Mouse (Mus musculus): ENCODE data around the gene Olfr6. TPM values are rescaled to one million over a fixed set of nuclear protein-coding genes. Genes with fewer than 3 reads are reported as not detected.
"Not testable (repeated sequence)": the region's sequence is repeated elsewhere in the genome, so short reads cannot be mapped to it uniquely, and the experiment has no call there.

The Olfr6 gene
- polyA plus RNA-seq (2015; fragmentation: Nextera tagmentation; extraction: Ambion mirVana), result not detected in 2 replicates

DNA sequence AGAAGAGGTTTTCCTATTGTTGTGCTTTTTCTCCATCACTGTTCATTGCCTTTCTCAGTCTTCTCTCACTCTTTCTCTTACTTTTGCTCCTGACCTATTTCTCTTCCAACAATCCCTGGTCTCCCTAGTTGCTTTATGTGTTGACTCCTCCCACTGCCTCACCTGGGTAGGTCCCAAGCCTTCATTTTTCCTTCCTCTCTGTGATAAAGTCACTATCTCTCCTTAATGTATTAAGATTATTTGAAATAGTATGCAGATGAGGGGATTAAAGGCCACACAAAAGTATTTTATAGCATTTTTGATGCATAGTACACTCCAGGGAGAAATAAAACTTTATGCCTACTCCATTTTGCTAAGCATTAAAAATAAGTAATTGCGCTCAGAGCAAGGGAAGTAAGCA, at the start of gene Olfr6:
TSS of gene Olfr6 (minus strand) at position 101 of the 400 bp plus-strand sequence.
- Histone ChIP-seq H3K4me1 (ENCODE audit: control insufficient read depth, low read depth, low read length) (no peaks in the 10 kb centered on the region), H3K27me3 (ENCODE audit: control insufficient read depth, insufficient read depth, low read depth, low read length) (no peaks in the 10 kb centered on the region), H3K9me3 (replicated peaks; ENCODE audit: control insufficient read depth, low read length) (no peaks in the 10 kb centered on the region), H3K27ac (ENCODE audit: low read length) (no peak within 1 kb of the TSS), H3K4me3 (ENCODE audit: low read depth, low read length) (no peak within 1 kb of the TSS), H3K9ac (ENCODE audit: low read depth, low read length) (no peak within 1 kb of the TSS), H3K36me3 (ENCODE audit: control insufficient read depth, insufficient read depth) (no peaks in the 10 kb centered on the region), H3K4me2 (ENCODE audit: low read depth, low read length) (no peak within 1 kb of the TSS)
- no peak for ATAC-seq (ENCODE audit: low read depth)
- WGBS (ENCODE audit: insufficient replicate concordance), result 56% methylated on average over 1 of the region's 1 CpGs

DNA sequence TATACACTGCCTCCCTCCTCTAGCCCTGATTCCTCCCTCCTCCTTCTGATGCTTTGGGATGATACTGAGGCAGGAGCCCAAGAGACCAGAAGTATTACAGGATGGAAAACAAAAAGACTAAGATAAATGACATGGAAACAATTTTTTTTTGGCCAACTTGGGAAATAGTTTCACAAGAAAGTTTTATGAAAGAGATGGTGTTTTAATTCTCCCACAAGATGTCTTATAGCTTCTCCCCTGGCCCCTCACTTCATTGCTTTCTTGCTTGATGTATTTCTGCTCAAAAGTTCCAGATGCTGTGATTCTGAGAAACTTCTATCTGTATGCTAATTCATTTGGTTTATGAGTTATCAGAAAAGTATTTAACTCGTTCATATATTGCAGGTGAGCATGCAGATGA, 42.2 kb upstream of the Olfr6 start, which contains the start of gene Olfr2:
TSS of gene Olfr2 (minus strand) at position 101 of the 400 bp plus-strand sequence.
- Histone ChIP-seq H3K36me3 (ENCODE audit: control insufficient read depth, insufficient read depth) (no peaks in the 10 kb centered on the region), H3K4me1 (ENCODE audit: control insufficient read depth, low read depth, low read length) (no peaks in the 10 kb centered on the region), H3K9ac (ENCODE audit: low read depth, low read length) (no peak within 1 kb of the TSS), H3K4me3 (ENCODE audit: low read depth, low read length) (no peak within 1 kb of the TSS), H3K27me3 (ENCODE audit: control insufficient read depth, insufficient read depth, low read depth, low read length) (no peaks in the 10 kb centered on the region), H3K27ac (ENCODE audit: low read length) (no peak within 1 kb of the TSS), H3K9me3 (replicated peaks; ENCODE audit: control insufficient read depth, low read length) (no peaks in the 10 kb centered on the region), H3K4me2 (ENCODE audit: low read depth, low read length) (no peak within 1 kb of the TSS)
- 24% methylated on average over 1 of the region's 1 CpGs for WGBS (ENCODE audit: insufficient replicate concordance)
- ATAC-seq (ENCODE audit: low read depth), result no peak

DNA sequence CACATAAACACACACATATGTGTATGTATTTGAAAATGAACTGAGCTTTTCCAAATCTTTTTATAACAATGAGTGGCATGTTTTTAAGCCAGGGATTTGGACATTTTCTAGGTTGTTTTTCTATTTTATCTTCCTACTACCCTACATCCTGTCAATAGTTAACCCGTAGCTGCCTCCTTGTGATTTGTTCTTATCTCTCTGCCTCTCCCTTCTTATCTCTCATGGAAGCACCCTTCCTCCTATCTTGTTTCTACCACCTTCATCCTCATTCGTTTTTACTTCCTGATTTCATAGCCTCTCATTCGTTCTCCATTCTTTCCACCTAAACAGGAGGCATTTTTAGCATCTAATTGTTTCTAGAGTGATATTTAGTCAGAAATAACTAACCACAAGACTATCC, 40.4 kb upstream of the Olfr6 start:
- no peak for ATAC-seq (ENCODE audit: low read depth)

DNA sequence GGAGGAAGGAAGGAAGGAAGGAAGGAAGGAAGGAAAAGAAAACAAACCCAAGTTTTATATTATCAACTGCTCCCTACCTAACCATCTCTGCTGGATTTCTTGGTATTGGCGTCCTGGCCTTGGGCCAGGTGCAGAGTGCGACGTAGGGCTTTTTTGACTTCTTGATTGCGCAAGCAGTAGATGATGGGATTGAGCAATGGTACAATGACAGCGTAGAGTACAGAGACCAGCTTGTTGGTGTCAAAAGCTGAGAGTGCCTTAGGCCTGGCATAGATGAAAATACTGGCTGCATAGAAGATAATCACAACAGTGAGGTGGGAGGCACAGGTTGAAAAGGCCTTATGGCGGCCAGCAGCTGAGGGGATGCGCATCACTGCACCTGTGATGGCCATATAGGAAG, 37.1 kb upstream of the Olfr6 start:
- WGBS (ENCODE audit: insufficient replicate concordance), result 69% methylated on average over 7 of the region's 7 CpGs
- Histone ChIP-seq H3K4me2 (ENCODE audit: low read depth, low read length) (no peak overlapping the region), H3K27ac (ENCODE audit: low read length) (no peak overlapping the region), H3K36me3 (ENCODE audit: control insufficient read depth, insufficient read depth) (no peaks in the 10 kb centered on the region), H3K9me3 (replicated peaks; ENCODE audit: control insufficient read depth, low read length) (no peaks in the 10 kb centered on the region), H3K9ac (ENCODE audit: low read depth, low read length) (no peak overlapping the region), H3K27me3 (ENCODE audit: control insufficient read depth, insufficient read depth, low read depth, low read length) (no peaks in the 10 kb centered on the region), H3K4me3 (ENCODE audit: low read depth, low read length) (no peak overlapping the region), H3K4me1 (ENCODE audit: control insufficient read depth, low read depth, low read length) (no peaks in the 10 kb centered on the region)
- ATAC-seq (ENCODE audit: low read depth), result no peak

More for the DNA sequence above, 40.4 kb upstream of the Olfr6 start:
- H3K27ac ChIP-seq (ENCODE audit: low read length), result no peak overlapping the region
- no peaks in the 10 kb centered on the region for H3K36me3 ChIP-seq (ENCODE audit: control insufficient read depth, insufficient read depth)
- 7% methylated on average over 3 of the region's 3 CpGs for WGBS (ENCODE audit: insufficient replicate concordance)
- H3K9me3 ChIP-seq (replicated peaks; ENCODE audit: control insufficient read depth, low read length), result no peaks in the 10 kb centered on the region
- no peaks in the 10 kb centered on the region for H3K27me3 ChIP-seq (ENCODE audit: control insufficient read depth, insufficient read depth, low read depth, low read length)
- no peak overlapping the region for H3K4me2 ChIP-seq (ENCODE audit: low read depth, low read length)
- H3K9ac ChIP-seq (ENCODE audit: low read depth, low read length), result no peak overlapping the region
- H3K4me3 ChIP-seq (ENCODE audit: low read depth, low read length), result no peak overlapping the region
- no peaks in the 10 kb centered on the region for H3K4me1 ChIP-seq (ENCODE audit: control insufficient read depth, low read depth, low read length)

DNA sequence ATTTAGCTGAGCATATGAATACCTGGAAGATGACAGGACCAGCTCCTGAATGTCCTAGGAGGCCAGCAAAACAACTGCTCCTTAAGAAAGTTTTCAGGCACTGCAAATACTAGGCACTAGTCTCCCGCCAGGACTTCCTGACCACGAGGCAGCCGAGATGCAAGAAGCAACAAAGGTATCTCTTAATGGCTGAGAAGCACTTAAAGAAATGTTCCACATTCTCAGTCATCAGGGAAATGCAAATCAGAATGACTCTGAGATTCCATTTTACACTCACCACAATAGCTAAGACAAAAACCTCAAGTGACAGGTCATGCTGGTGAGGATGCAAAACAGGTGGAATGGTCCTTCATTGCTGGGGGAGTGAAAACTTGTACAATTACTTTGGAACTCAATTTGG, 21.5 kb upstream of the Olfr6 start:
- H3K36me3 ChIP-seq (ENCODE audit: control insufficient read depth, insufficient read depth), result no peaks in the 10 kb centered on the region
- no peak for ATAC-seq (ENCODE audit: low read depth)
- WGBS (ENCODE audit: insufficient replicate concordance), result 58% methylated on average over 3 of the region's 3 CpGs
- H3K4me2 ChIP-seq (ENCODE audit: low read depth, low read length), result no peak overlapping the region
- no peaks in the 10 kb centered on the region for H3K4me1 ChIP-seq (ENCODE audit: control insufficient read depth, low read depth, low read length)
- no peak overlapping the region for H3K27ac ChIP-seq (ENCODE audit: low read length)
- H3K9me3 ChIP-seq (replicated peaks; ENCODE audit: control insufficient read depth, low read length), result no peaks in the 10 kb centered on the region
- H3K4me3 ChIP-seq (ENCODE audit: low read depth, low read length), result no peak overlapping the region
- no peaks in the 10 kb centered on the region for H3K27me3 ChIP-seq (ENCODE audit: control insufficient read depth, insufficient read depth, low read depth, low read length)
- H3K9ac ChIP-seq (ENCODE audit: low read depth, low read length), result no peak overlapping the region

DNA sequence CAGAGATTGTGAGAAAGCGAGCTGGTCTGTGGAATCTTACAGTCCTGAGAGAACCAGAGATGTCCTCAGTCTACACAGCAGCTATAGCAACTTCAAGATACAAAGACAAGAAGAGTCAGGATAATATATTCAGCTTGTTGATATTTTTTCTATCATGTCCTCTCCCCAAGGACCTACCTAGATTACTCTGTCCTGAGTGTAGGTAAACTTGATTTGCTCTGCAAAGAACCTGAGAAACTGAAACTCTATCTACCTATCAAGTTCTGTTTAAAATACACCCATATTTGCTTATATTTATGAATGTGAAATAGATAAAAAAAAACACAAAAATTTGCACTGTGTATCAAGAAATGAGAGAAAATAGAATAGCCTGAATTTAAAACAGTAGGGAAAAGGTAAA, 11.6 kb upstream of the Olfr6 start, which contains the start of gene Olfr711:
TSS of gene Olfr711 (minus strand) at position 101 of the 400 bp plus-strand sequence.
- H3K36me3 ChIP-seq (ENCODE audit: control insufficient read depth, insufficient read depth), result no peaks in the 10 kb centered on the region
- no peaks in the 10 kb centered on the region for H3K27me3 ChIP-seq (ENCODE audit: control insufficient read depth, insufficient read depth, low read depth, low read length)
- H3K4me2 ChIP-seq (ENCODE audit: low read depth, low read length), result no peak within 1 kb of the TSS
- H3K4me3 ChIP-seq (ENCODE audit: low read depth, low read length), result no peak within 1 kb of the TSS
- WGBS (ENCODE audit: insufficient replicate concordance), result 39% methylated on average over 1 of the region's 1 CpGs
- no peak within 1 kb of the TSS for H3K9ac ChIP-seq (ENCODE audit: low read depth, low read length)
- no peak for ATAC-seq (ENCODE audit: low read depth)
- no peaks in the 10 kb centered on the region for H3K9me3 ChIP-seq (replicated peaks; ENCODE audit: control insufficient read depth, low read length)
- no peak within 1 kb of the TSS for H3K27ac ChIP-seq (ENCODE audit: low read length)
- H3K4me1 ChIP-seq (ENCODE audit: control insufficient read depth, low read depth, low read length), result no peaks in the 10 kb centered on the region

DNA sequence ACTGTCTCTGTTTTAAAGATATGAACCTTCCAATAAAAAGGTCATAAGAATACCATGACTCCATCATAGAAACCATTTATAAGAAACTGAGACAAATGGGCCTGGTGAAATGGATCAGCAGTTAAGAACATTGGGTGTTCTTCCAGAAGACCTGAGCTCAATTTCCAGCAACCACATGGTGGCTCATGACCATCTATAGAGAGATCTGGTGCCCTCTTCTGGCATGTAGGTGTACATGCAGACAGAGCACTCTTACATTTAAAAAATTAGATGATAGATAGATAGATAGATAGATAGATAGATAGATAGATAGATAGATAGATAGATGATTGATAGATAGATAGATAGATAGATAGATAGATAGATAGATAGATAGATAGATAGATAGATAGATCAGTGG, 3.8 kb upstream of the Olfr6 start:
- not testable (repeated sequence) for ATAC-seq (ENCODE audit: low read depth); H3K4me1 ChIP-seq (ENCODE audit: control insufficient read depth, low read depth, low read length); H3K9me3 ChIP-seq (replicated peaks; ENCODE audit: control insufficient read depth, low read length); H3K9ac ChIP-seq (ENCODE audit: low read depth, low read length); H3K27ac ChIP-seq (ENCODE audit: low read length); H3K27me3 ChIP-seq (ENCODE audit: control insufficient read depth, insufficient read depth, low read depth, low read length); H3K4me3 ChIP-seq (ENCODE audit: low read depth, low read length); H3K4me2 ChIP-seq (ENCODE audit: low read depth, low read length); H3K36me3 ChIP-seq (ENCODE audit: control insufficient read depth, insufficient read depth)

DNA sequence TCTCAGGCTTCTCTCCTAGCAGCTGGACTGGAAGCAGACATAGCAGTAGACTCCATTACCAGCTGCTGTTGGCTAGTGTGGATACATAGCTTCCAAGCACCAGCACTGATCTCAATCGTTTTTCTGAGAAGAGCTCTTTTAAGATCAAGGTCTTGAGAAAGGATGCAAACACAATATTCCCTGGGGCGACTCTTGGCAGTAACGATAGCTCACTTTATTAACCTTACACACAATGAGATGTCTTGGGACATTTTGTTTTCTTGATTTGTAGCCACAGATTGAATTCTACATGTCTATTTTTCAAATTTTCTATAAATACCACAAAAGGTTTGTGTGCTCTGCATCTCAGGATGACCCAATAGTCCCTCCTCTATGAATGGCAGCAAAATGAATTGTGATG, 15.5 kb downstream of the Olfr6 start, which contains the start of gene Olfr710:
TSS of gene Olfr710 (minus strand) at position 101 of the 400 bp plus-strand sequence.
- no peak within 1 kb of the TSS for H3K4me2 ChIP-seq (ENCODE audit: low read depth, low read length)
- H3K9me3 ChIP-seq (replicated peaks; ENCODE audit: control insufficient read depth, low read length), result no peaks in the 10 kb centered on the region
- ATAC-seq (ENCODE audit: low read depth), result no peak
- no peaks in the 10 kb centered on the region for H3K36me3 ChIP-seq (ENCODE audit: control insufficient read depth, insufficient read depth)
- H3K9ac ChIP-seq (ENCODE audit: low read depth, low read length), result no peak within 1 kb of the TSS
- no peak within 1 kb of the TSS for H3K4me3 ChIP-seq (ENCODE audit: low read depth, low read length)
- 49% methylated on average over 3 of the region's 3 CpGs for WGBS (ENCODE audit: insufficient replicate concordance)
- no peak within 1 kb of the TSS for H3K27ac ChIP-seq (ENCODE audit: low read length)
- no peaks in the 10 kb centered on the region for H3K4me1 ChIP-seq (ENCODE audit: control insufficient read depth, low read depth, low read length)
- H3K27me3 ChIP-seq (ENCODE audit: control insufficient read depth, insufficient read depth, low read depth, low read length), result no peaks in the 10 kb centered on the region

DNA sequence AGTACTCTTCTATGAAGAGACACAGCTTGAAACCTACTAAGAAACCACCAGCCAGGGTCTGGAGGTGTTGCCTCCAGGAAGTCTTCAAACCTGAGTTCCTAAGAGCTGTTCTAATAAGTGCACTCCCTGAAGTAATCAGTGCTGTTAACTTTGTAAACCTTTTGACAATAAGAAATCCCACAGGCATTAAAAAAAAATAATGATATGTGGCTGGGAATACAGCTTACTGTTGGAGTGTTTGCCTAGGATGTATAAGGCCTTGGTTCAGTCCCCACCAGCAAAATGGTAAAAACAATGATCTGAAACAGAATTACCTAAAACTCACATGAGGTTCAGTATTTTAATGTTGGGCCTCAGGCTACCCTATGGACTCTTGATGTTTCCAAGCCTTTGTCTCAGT, 31.6 kb downstream of the Olfr6 start, which contains the start of gene Olfr709-ps1:
TSS of gene Olfr709-ps1 (minus strand) at position 101 of the 400 bp plus-strand sequence.
- no peak within 1 kb of the TSS for H3K4me2 ChIP-seq (ENCODE audit: low read depth, low read length)

More for the DNA sequence above, 31.6 kb downstream of the Olfr6 start, which contains the start of gene Olfr709-ps1:
- Histone ChIP-seq H3K27me3 (ENCODE audit: control insufficient read depth, insufficient read depth, low read depth, low read length) (no peaks in the 10 kb centered on the region), H3K36me3 (ENCODE audit: control insufficient read depth, insufficient read depth) (no peaks in the 10 kb centered on the region), H3K9ac (ENCODE audit: low read depth, low read length) (no peak within 1 kb of the TSS), H3K9me3 (replicated peaks; ENCODE audit: control insufficient read depth, low read length) (no peaks in the 10 kb centered on the region), H3K27ac (ENCODE audit: low read length) (no peak within 1 kb of the TSS), H3K4me3 (ENCODE audit: low read depth, low read length) (no peak within 1 kb of the TSS), H3K4me1 (ENCODE audit: control insufficient read depth, low read depth, low read length) (no peaks in the 10 kb centered on the region)
- ATAC-seq (ENCODE audit: low read depth), result no peak
